Mouse (Mus musculus): ENCODE measurements around the gene Hist1h2bq.
"Not testable (repeated sequence)": the region's sequence is repeated elsewhere in the genome, so short reads cannot be mapped to it uniquely, and the experiment has no call there.

GRCm38 (mm10) chr13:21812092-21812491, 2.1 kb upstream of the Hist1h2bq start:
- not testable (repeated sequence) for TF ChIP-seq POLR2A (IDR thresholded peaks at IDR 0.05; ENCODE audit: borderline replicate concordance, extremely low read depth, insufficient read depth, insufficient read length, poor library complexity, severe bottlenecking); CTCF (IDR thresholded peaks at IDR 0.05; ENCODE audit: borderline replicate concordance, extremely low read depth, insufficient read depth, insufficient read length)

Measured in brain, embryonic 14.5 days (tissue).